Mouse (Mus musculus) limb, embryonic 14.5 days (tissue): ENCODE measurements around the gene Stk40. TPM values are rescaled to one million over a fixed set of nuclear protein-coding genes. Genes with fewer than 3 reads are reported as not detected.

Source experiments
- ATAC-seq: fragments of 200-750 bp; cut with Nextera tagmentation; 2 replicates; pipeline ENCODE4 v1.8.0; 2017; ENCODE audit warnings: low read depth, moderate number of reproducible peaks, moderate TSS enrichment; ENCODE audit not compliant: low FRiP score
- DNase-seq: peaks from one replicate; pipeline ENCODE4 v3.0.0-alpha.2; 2015; ENCODE audit warnings: low spot score
- H3K27ac ChIP-seq: fragments of 300-500 bp; sonication (generic); replicated peaks from 2 replicates; pipeline ENCODE4 v1.5.1; 2014; ENCODE audit warnings: low read depth, mild to moderate bottlenecking, low read length, moderate library complexity, mixed read lengths
- H3K27me3 ChIP-seq: fragments of 300-500 bp; sonication (generic); 2 replicates; pipeline ENCODE4 v1.6.1; 2014; ENCODE audit warnings: low read length, mixed read lengths; ENCODE audit not compliant: control insufficient read depth, insufficient read depth
- H3K36me3 ChIP-seq: fragments of 300-500 bp; sonication (generic); 2 replicates; pipeline ENCODE4 v1.6.1; 2014; ENCODE audit warnings: mild to moderate bottlenecking, low read length, moderate library complexity, mixed read lengths; ENCODE audit not compliant: control insufficient read depth, insufficient read depth
- H3K4me1 ChIP-seq: fragments of 300-500 bp; sonication (generic); 2 replicates; pipeline ENCODE4 v1.6.1; 2014; ENCODE audit warnings: antibody characterized with exemption, low read length, mixed read lengths; ENCODE audit not compliant: control insufficient read depth, insufficient read depth
- H3K4me2 ChIP-seq: fragments of 300-500 bp; sonication (generic); replicated peaks from 2 replicates; pipeline ENCODE4 v1.6.1; 2014; ENCODE audit warnings: low read depth, mild to moderate bottlenecking, low read length, moderate library complexity; ENCODE audit not compliant: severe bottlenecking
- H3K4me3 ChIP-seq: fragments of 300-500 bp; sonication (generic); replicated peaks from 2 replicates; pipeline ENCODE4 v1.5.1; 2014; ENCODE audit warnings: low read length
- H3K9ac ChIP-seq: fragments of 300-500 bp; sonication (generic); 2 replicates; pipeline ENCODE4 v1.6.1; 2014; ENCODE audit warnings: mild to moderate bottlenecking, low read depth, low read length, moderate library complexity; ENCODE audit not compliant: severe bottlenecking
- H3K9me3 ChIP-seq: fragments of 300-500 bp; sonication (generic); 2 replicates; pipeline ENCODE4 v1.6.1; 2016; ENCODE audit warnings: low read length; ENCODE audit not compliant: control insufficient read depth
- POLR2A ChIP-seq: fragments of 200-500 bp; IDR thresholded peaks from 2 replicates; pipeline ENCODE4 v1.8.0; 2012; ENCODE audit warnings: inconsistent platforms, mild to moderate bottlenecking, moderate library complexity, borderline replicate concordance; ENCODE audit not compliant: insufficient read depth, insufficient read length; ENCODE audit errors: extremely low read depth
- WGBS: fragments of 180-500 bp; shearing (Covaris S2); extraction: QIAGEN DNeasy Blood & Tissue Kit; methylation state at CpG from one replicate; pipeline ENCODE4 v1.1.7; 2014; 5-methylcytosine and 5-hydroxymethylcytosine counted together
- polyA plus RNA-seq, 2 experiments: library from polyadenylated mRNA; depleted of rRNA in 1 of 2; stranded (reverse) in 1 of 2; unstranded in 1 of 2; fragments of >200 nt; fragmentation: Nextera tagmentation in 1 of 2; extraction: Ambion mirVana in 1 of 2; gene quantifications; 2 replicates each; pipeline versions ENCODE4 v1.2.1 to v1.2.3; 2012 to 2014

Gene Stk40
- polyA plus RNA-seq, 2 experiments: 21.3 to 27.9 TPM

GRCm38 (mm10) chr4:126115871-126116521 is 12.2 kb downstream of the Stk40 start:
- no peak for TF ChIP-seq POLR2A
- Histone ChIP-seq H3K4me1 (peaks cover 4% of the 10 kb centered on the region), H3K36me3 (peaks cover 13% of the 10 kb centered on the region; the same call in 1 of the 2 replicates), H3K9ac (no peak overlapping the region), H3K27me3 (no peaks in the 10 kb centered on the region), H3K4me2 (no peak overlapping the region), H3K27ac (no peak overlapping the region), H3K9me3 (no peaks in the 10 kb centered on the region), H3K4me3 (no peak overlapping the region)
- DNase-seq (no peak), ATAC-seq (no peak)
- WGBS: 62% methylated on average over 6 of the region's 6 CpGs

DNA sequence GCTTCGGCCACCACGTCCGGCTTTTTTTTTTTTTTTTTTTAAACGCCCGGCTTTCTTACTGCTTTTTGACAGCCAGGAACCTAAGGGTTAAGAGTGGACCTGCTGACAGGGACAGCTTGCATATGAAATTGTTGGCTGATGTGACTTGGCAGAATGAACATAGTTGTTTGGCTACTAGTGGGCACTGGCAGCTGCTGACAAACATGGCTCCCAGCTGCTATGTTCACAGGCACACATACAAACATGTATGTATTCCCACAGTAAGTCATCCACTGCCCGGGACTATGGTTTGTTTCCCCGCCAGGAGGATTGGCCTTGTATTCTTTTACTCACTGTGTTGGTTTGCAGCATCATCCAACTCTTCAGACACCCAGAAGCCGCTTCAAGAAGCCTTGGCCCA is 13.4 kb downstream of the Stk40 start:
- WGBS: 81% methylated on average over 8 of the region's 8 CpGs
- H3K27ac ChIP-seq: no peak overlapping the region
- TF ChIP-seq POLR2A: no peak

GRCm38 (mm10) chr4:126118651-126119050 is 14.9 kb downstream of the Stk40 start:
- Histone ChIP-seq H3K9ac (no peak overlapping the region), H3K4me1 (no peaks in the 10 kb centered on the region), H3K27me3 (no peaks in the 10 kb centered on the region), H3K27ac (no peak overlapping the region), H3K36me3 (peaks cover 19% of the 10 kb centered on the region), H3K9me3 (0 out of 2 replicates have a peak, but pooled peaks cover 8% of the 10 kb centered on the region), H3K4me3 (no peak overlapping the region), H3K4me2 (no peak overlapping the region)
- 84% methylated on average over 4 of the region's 4 CpGs for WGBS
- ATAC-seq: no peak
- TF ChIP-seq POLR2A: no peak
- DNase-seq: no peak

More for the DNA sequence above, 13.4 kb downstream of the Stk40 start:
- H3K4me3 ChIP-seq: no peak overlapping the region
- ATAC-seq (no peak), DNase-seq (no peak)
- no peaks in the 10 kb centered on the region for H3K4me1 ChIP-seq
- H3K27me3 ChIP-seq: no peaks in the 10 kb centered on the region
- 0 out of 2 replicates have a peak, but pooled peaks cover 8% of the 10 kb centered on the region for H3K9me3 ChIP-seq
- peaks cover 17% of the 10 kb centered on the region; the same call in 1 of the 2 replicates for H3K36me3 ChIP-seq
- H3K9ac ChIP-seq: no peak overlapping the region
- no peak overlapping the region for H3K4me2 ChIP-seq

DNA sequence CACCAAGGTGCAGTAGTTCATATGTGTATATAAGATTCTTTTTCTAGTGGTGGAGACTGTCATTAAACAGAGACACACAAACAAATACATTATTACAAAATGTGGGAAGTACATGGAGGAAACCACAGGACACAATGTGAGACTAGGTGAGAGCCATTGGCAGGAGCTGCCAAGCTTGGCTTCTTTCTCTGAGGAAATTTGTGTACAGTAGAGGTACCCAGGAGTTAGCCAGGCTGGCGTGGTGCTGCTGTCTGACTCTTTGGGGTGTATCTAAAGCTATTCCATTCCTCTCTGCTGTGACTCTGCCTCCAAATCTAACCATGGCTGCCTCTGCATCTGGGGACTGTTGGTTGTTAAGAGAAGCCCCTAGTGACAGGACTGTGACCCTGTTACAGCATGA is 15.3 kb downstream of the Stk40 start:
- WGBS: 89% methylated on average over 1 of the region's 1 CpGs
- Histone ChIP-seq H3K4me3 (no peak overlapping the region), H3K4me1 (no peaks in the 10 kb centered on the region), H3K27me3 (no peaks in the 10 kb centered on the region), H3K9ac (no peak overlapping the region), H3K4me2 (no peak overlapping the region), H3K27ac (no peak overlapping the region), H3K36me3 (peaks cover 23% of the 10 kb centered on the region), H3K9me3 (0 out of 2 replicates have a peak, but pooled peaks cover 8% of the 10 kb centered on the region)
- no peak for TF ChIP-seq POLR2A
- ATAC-seq (no peak), DNase-seq (no peak)

GRCm38 (mm10) chr4:126120052-126120451 is 16.3 kb downstream of the Stk40 start:
- Histone ChIP-seq H3K4me3 (no peak overlapping the region), H3K27ac (no peak overlapping the region), H3K9me3 (0 out of 2 replicates have a peak, but pooled peaks cover 8% of the 10 kb centered on the region), H3K4me1 (no peaks in the 10 kb centered on the region), H3K9ac (no peak overlapping the region), H3K4me2 (no peak overlapping the region), H3K27me3 (no peaks in the 10 kb centered on the region), H3K36me3 (peaks cover 32% of the 10 kb centered on the region)
- no peak for TF ChIP-seq POLR2A
- DNase-seq (no peak), ATAC-seq (no peak)
- 84% methylated on average over 5 of the region's 5 CpGs for WGBS
